Mouse (Mus musculus) common myeloid progenitor, adult 5-6 weeks (primary cell): ENCODE measurements around the gene Chd5. TPM values are rescaled to one million over a fixed set of nuclear protein-coding genes. Genes with fewer than 3 reads are reported as not detected.

Experiments
- ATAC-seq: replicated peaks from 2 replicates; pipeline ENCODE4 v1.8.0; 2016; ENCODE audit warnings: low read depth, mild to moderate bottlenecking, moderate TSS enrichment, inconsistent platforms; ENCODE audit not compliant: poor library complexity, severe bottlenecking
- total RNA-seq: library from RNA; stranded (forward); fragments of 200-1000, 187-1606 nt; gene quantifications from 2 replicates; pipeline ENCODE4 v1.2.3, GENCODE M21; 2017

Gene Chd5
- total RNA-seq, 1 experiment from 2014 or later, result 0.05 TPM

- ATAC-seq, result no peak
Measured at GRCm38 (mm10) chr4:152350722-152351421, 12.4 kb downstream of the Chd5 start.

GRCm38 (mm10) chr4:152351422-152352305 is 13.2 kb downstream of the Chd5 start:
- ATAC-seq, result peak; percentile 46

- peak; percentile 18; the same call in 1 of the 2 replicates for ATAC-seq
Measured at GRCm38 (mm10) chr4:152353886-152354637, 15.6 kb downstream of the Chd5 start.

GRCm38 (mm10) chr4:152355672-152356071 is 17.2 kb downstream of the Chd5 start:
- no peak for ATAC-seq

GRCm38 (mm10) chr4:152359700-152360099 is 21.2 kb downstream of the Chd5 start:
- ATAC-seq, result no peak

GRCm38 (mm10) chr4:152360855-152361254 is 22.4 kb downstream of the Chd5 start:
- peak; percentile 76 for ATAC-seq

GRCm38 (mm10) chr4:152362180-152362579 is 23.7 kb downstream of the Chd5 start:
- peak; percentile 82 for ATAC-seq

- ATAC-seq, result no peak
Measured at GRCm38 (mm10) chr4:152365228-152365627, 26.8 kb downstream of the Chd5 start.

GRCm38 (mm10) chr4:152382528-152383252 is 44.2 kb downstream of the Chd5 start:
- ATAC-seq, result no peak

- ATAC-seq, result peak; percentile 71
Measured at GRCm38 (mm10) chr4:152385644-152386043, 47.2 kb downstream of the Chd5 start.

- no peak for ATAC-seq
Measured at GRCm38 (mm10) chr4:152392192-152392591, 53.7 kb downstream of the Chd5 start.

GRCm38 (mm10) chr4:152392627-152393026 is 54.2 kb downstream of the Chd5 start:
- ATAC-seq, result no peak

- ATAC-seq, result no peak
Measured at GRCm38 (mm10) chr4:152398926-152399325, 60.5 kb downstream of the Chd5 start.

GRCm38 (mm10) chr4:152405143-152405542 is 66.7 kb downstream of the Chd5 start:
- ATAC-seq, result no peak

- no peak for ATAC-seq
Measured at GRCm38 (mm10) chr4:152405671-152406201, 67.3 kb downstream of the Chd5 start.

GRCm38 (mm10) chr4:152406531-152406930 is 68.1 kb downstream of the Chd5 start:
- no peak for ATAC-seq

- no peak for ATAC-seq
Measured at GRCm38 (mm10) chr4:152410961-152411360, 72.5 kb downstream of the Chd5 start.

GRCm38 (mm10) chr4:152412524-152413080 is 74.2 kb downstream of the Chd5 start:
- no peak for ATAC-seq
